Mouse (Mus musculus) limb, embryonic 14.5 days (tissue): ENCODE results near the gene Herpud1. TPM values are rescaled to one million over a fixed set of nuclear protein-coding genes. Genes with fewer than 3 reads are reported as not detected.

Experiments used
- ATAC-seq: fragments of 200-750 bp; cut with Nextera tagmentation; 2 replicates; pipeline ENCODE4 v1.8.0; 2017; ENCODE audit warnings: low read depth, moderate number of reproducible peaks, moderate TSS enrichment; ENCODE audit not compliant: low FRiP score
- DNase-seq: peaks from one replicate; pipeline ENCODE4 v3.0.0-alpha.2; 2015; ENCODE audit warnings: low spot score
- H3K27ac ChIP-seq: fragments of 300-500 bp; sonication (generic); replicated peaks from 2 replicates; pipeline ENCODE4 v1.5.1; 2014; ENCODE audit warnings: low read depth, mild to moderate bottlenecking, low read length, moderate library complexity, mixed read lengths
- H3K27me3 ChIP-seq: fragments of 300-500 bp; sonication (generic); 2 replicates; pipeline ENCODE4 v1.6.1; 2014; ENCODE audit warnings: low read length, mixed read lengths; ENCODE audit not compliant: control insufficient read depth, insufficient read depth
- H3K36me3 ChIP-seq: fragments of 300-500 bp; sonication (generic); 2 replicates; pipeline ENCODE4 v1.6.1; 2014; ENCODE audit warnings: mild to moderate bottlenecking, low read length, moderate library complexity, mixed read lengths; ENCODE audit not compliant: control insufficient read depth, insufficient read depth
- H3K4me1 ChIP-seq: fragments of 300-500 bp; sonication (generic); 2 replicates; pipeline ENCODE4 v1.6.1; 2014; ENCODE audit warnings: antibody characterized with exemption, low read length, mixed read lengths; ENCODE audit not compliant: control insufficient read depth, insufficient read depth
- H3K4me2 ChIP-seq: fragments of 300-500 bp; sonication (generic); replicated peaks from 2 replicates; pipeline ENCODE4 v1.6.1; 2014; ENCODE audit warnings: low read depth, mild to moderate bottlenecking, low read length, moderate library complexity; ENCODE audit not compliant: severe bottlenecking
- H3K4me3 ChIP-seq: fragments of 300-500 bp; sonication (generic); replicated peaks from 2 replicates; pipeline ENCODE4 v1.5.1; 2014; ENCODE audit warnings: low read length
- H3K9ac ChIP-seq: fragments of 300-500 bp; sonication (generic); 2 replicates; pipeline ENCODE4 v1.6.1; 2014; ENCODE audit warnings: mild to moderate bottlenecking, low read depth, low read length, moderate library complexity; ENCODE audit not compliant: severe bottlenecking
- H3K9me3 ChIP-seq: fragments of 300-500 bp; sonication (generic); 2 replicates; pipeline ENCODE4 v1.6.1; 2016; ENCODE audit warnings: low read length; ENCODE audit not compliant: control insufficient read depth
- POLR2A ChIP-seq: fragments of 200-500 bp; IDR thresholded peaks from 2 replicates; pipeline ENCODE4 v1.8.0; 2012; ENCODE audit warnings: inconsistent platforms, mild to moderate bottlenecking, moderate library complexity, borderline replicate concordance; ENCODE audit not compliant: insufficient read depth, insufficient read length; ENCODE audit errors: extremely low read depth
- WGBS: fragments of 180-500 bp; shearing (Covaris S2); extraction: QIAGEN DNeasy Blood & Tissue Kit; methylation state at CpG from one replicate; pipeline ENCODE4 v1.1.7; 2014; 5-methylcytosine and 5-hydroxymethylcytosine counted together
- polyA plus RNA-seq, 2 experiments: library from polyadenylated mRNA; depleted of rRNA in 1 of 2; stranded (reverse) in 1 of 2; unstranded in 1 of 2; fragments of >200 nt; fragmentation: Nextera tagmentation in 1 of 2; extraction: Ambion mirVana in 1 of 2; gene quantifications; 2 replicates each; pipeline versions ENCODE4 v1.2.1 to v1.2.3; 2012 to 2014

Gene Herpud1
- polyA plus RNA-seq, 2 experiments = 72.9 to 84.1 TPM

GRCm38 (mm10) chr8:94433981-94434466 lies 47.8 kb downstream of the Herpud1 start, which contains the start of gene Nlrc5:
Gene Nlrc5 (plus strand): TSS chr8:94434356.
- H3K27me3 ChIP-seq = 0 out of 2 replicates have a peak, but pooled peaks cover 7% of the 10 kb centered on the region
- DNase-seq (peak; percentile 27), ATAC-seq (no peak)
- H3K9ac ChIP-seq = peak within 1 kb of the TSS; percentile 49
- no peaks in the 10 kb centered on the region for H3K4me1 ChIP-seq
- peak within 1 kb of the TSS; percentile 35 for H3K4me3 ChIP-seq
- under 1% methylated on average over 29 of the region's 29 CpGs for WGBS
- H3K27ac ChIP-seq = no peak within 1 kb of the TSS
- no peaks in the 10 kb centered on the region for H3K9me3 ChIP-seq
- no peaks in the 10 kb centered on the region for H3K36me3 ChIP-seq
- peak within 1 kb of the TSS; percentile 62 for H3K4me2 ChIP-seq
- no peak for TF ChIP-seq POLR2A

GRCm38 (mm10) chr8:94434958-94435357 lies 48.7 kb downstream of the Herpud1 start:
- Histone ChIP-seq H3K4me1 (no peaks in the 10 kb centered on the region), H3K4me3 (no peak overlapping the region), H3K4me2 (no peak overlapping the region), H3K27me3 (0 out of 2 replicates have a peak, but pooled peaks cover 7% of the 10 kb centered on the region), H3K27ac (no peak overlapping the region), H3K9me3 (no peaks in the 10 kb centered on the region), H3K9ac (no peak overlapping the region), H3K36me3 (no peaks in the 10 kb centered on the region)
- TF ChIP-seq POLR2A = no peak
- 81% methylated on average over 3 of the region's 3 CpGs for WGBS
- ATAC-seq (no peak), DNase-seq (no peak)

DNA sequence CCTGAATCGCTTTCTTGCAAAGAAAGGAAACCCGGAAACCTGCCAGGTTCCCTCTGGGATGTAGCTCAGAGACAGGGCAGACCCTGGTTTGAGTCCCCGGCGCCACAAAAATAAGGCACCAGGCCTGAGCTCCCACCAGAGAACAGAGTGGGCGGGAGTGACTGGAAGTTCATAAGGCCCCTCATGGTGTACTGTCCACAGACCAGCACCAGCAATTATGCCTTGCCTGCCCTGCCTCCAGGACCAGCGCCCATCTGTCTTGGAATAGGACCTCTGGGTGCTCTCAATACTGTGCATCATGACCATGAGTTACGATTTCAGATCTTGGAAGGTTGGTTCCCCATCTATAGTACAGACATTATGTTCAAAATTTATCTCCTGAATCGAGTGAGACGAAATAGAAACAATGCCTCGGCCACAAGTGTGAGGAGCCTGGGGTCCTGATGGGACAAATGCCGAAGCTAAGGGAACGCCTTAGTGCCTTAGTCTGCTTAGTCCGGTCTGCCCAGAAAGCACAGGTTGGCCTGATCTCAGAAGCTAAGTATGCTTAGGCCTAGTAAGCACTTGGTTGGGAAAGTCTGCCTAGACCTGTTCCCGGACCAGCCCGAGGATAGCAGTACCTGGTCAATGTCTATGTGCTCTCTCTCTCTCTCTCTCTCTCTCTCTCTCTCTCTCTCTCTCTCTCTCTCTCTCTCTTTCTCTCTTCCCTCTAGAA lies 49.3 kb downstream of the Herpud1 start:
- Histone ChIP-seq H3K27me3 (0 out of 2 replicates have a peak, but pooled peaks cover 7% of the 10 kb centered on the region), H3K9ac (no peak overlapping the region), H3K4me2 (no peak overlapping the region), H3K36me3 (no peaks in the 10 kb centered on the region), H3K9me3 (no peaks in the 10 kb centered on the region), H3K27ac (no peak overlapping the region), H3K4me1 (no peaks in the 10 kb centered on the region), H3K4me3 (no peak overlapping the region)
- ATAC-seq (no peak), DNase-seq (no peak)
- no peak for TF ChIP-seq POLR2A
- 89% methylated on average over 15 of the region's 15 CpGs for WGBS

- Histone ChIP-seq H3K4me3 (no peak overlapping the region), H3K4me2 (no peak overlapping the region), H3K36me3 (no peaks in the 10 kb centered on the region), H3K9me3 (no peaks in the 10 kb centered on the region), H3K4me1 (no peaks in the 10 kb centered on the region), H3K27me3 (0 out of 2 replicates have a peak, but pooled peaks cover 7% of the 10 kb centered on the region), H3K9ac (no peak overlapping the region), H3K27ac (no peak overlapping the region)
- 85% methylated on average over 5 of the region's 5 CpGs for WGBS
- no peak for TF ChIP-seq POLR2A
- DNase-seq (no peak), ATAC-seq (no peak)
Observed at GRCm38 (mm10) chr8:94436112-94436572, 49.9 kb downstream of the Herpud1 start.

DNA sequence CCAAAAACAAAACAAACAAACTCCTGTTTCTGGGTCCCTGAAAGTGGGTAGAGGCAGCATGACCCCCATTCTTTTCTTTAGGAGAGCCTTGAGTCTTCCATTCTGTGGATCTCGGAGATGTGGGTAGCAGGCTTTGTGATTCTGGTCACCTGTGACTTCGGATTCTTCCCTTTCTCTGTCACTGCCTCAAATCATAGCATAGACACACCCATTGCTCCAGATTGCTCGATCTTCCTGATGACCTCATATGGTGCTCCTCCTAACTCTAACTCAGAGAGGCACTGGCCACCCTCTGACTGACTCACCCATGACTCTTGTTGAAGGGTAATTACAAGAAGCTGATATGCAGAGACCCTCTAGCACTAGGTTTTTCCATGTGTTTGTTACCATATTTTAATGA lies 50.7 kb downstream of the Herpud1 start:
- no peaks in the 10 kb centered on the region for H3K9me3 ChIP-seq
- H3K36me3 ChIP-seq = no peaks in the 10 kb centered on the region
- no peaks in the 10 kb centered on the region for H3K4me1 ChIP-seq
- H3K4me3 ChIP-seq = no peak overlapping the region
- ATAC-seq = no peak
- WGBS = 81% methylated on average over 3 of the region's 3 CpGs
- no peak overlapping the region for H3K27ac ChIP-seq
- 0 out of 2 replicates have a peak, but pooled peaks cover 7% of the 10 kb centered on the region for H3K27me3 ChIP-seq
- TF ChIP-seq POLR2A = no peak
- H3K9ac ChIP-seq = no peak overlapping the region
- no peak for DNase-seq
- no peak overlapping the region for H3K4me2 ChIP-seq
